Mouse (Mus musculus): ENCODE measurements around the gene Elmod3. TPM values are rescaled to one million over a fixed set of nuclear protein-coding genes. Genes with fewer than 3 reads are reported as not detected.
A peak's percentile ranks its signal among the peaks of the same experiment; 100 is the strongest.

Elmod3 gene
- polyA plus RNA-seq, 1 experiment from 2014 or later = 14.8 TPM

- Histone ChIP-seq H3K9ac (no peak overlapping the region), H3K27me3 (no peaks in the 10 kb centered on the region), H3K4me3 (no peak overlapping the region), H3K4me2 (no peak overlapping the region), H3K27ac (no peak overlapping the region), H3K9me3 (replicated peaks) (no peaks in the 10 kb centered on the region), H3K36me3 (ENCODE audit: poor library complexity, severe bottlenecking) (peaks cover 47% of the 10 kb centered on the region; the same call in 1 of the 2 replicates), H3K4me1 (no peaks in the 10 kb centered on the region)
- no peak for ATAC-seq
- WGBS = 95% methylated on average over 16 of the region's 16 CpGs
Measured at GRCm38 (mm10) chr6:72627276-72627675, 29.1 kb upstream of the Elmod3 start.

GRCm38 (mm10) chr6:72626391-72626790 lies 28.2 kb upstream of the Elmod3 start:
- H3K9ac ChIP-seq = no peak overlapping the region
- no peak overlapping the region for H3K4me2 ChIP-seq
- no peak for ATAC-seq
- no peaks in the 10 kb centered on the region for H3K27me3 ChIP-seq
- H3K4me1 ChIP-seq = no peaks in the 10 kb centered on the region
- no peaks in the 10 kb centered on the region for H3K9me3 ChIP-seq (replicated peaks)
- H3K4me3 ChIP-seq = no peak overlapping the region
- H3K27ac ChIP-seq = no peak overlapping the region
- WGBS = 92% methylated on average over 7 of the region's 7 CpGs
- H3K36me3 ChIP-seq (ENCODE audit: poor library complexity, severe bottlenecking) = peaks cover 38% of the 10 kb centered on the region; the same call in 1 of the 2 replicates

- no peaks in the 10 kb centered on the region for H3K9me3 ChIP-seq (replicated peaks)
- H3K4me1 ChIP-seq = no peaks in the 10 kb centered on the region
- 91% methylated on average over 8 of the region's 8 CpGs for WGBS
- ATAC-seq = no peak
- no peak overlapping the region for H3K4me3 ChIP-seq
- H3K9ac ChIP-seq = no peak overlapping the region
- no peak overlapping the region for H3K4me2 ChIP-seq
- H3K27me3 ChIP-seq = no peaks in the 10 kb centered on the region
- no peak overlapping the region for H3K27ac ChIP-seq
- H3K36me3 ChIP-seq (ENCODE audit: poor library complexity, severe bottlenecking) = peaks cover 17% of the 10 kb centered on the region; the same call in 1 of the 2 replicates
Measured at GRCm38 (mm10) chr6:72623661-72624402, 25.6 kb upstream of the Elmod3 start.

GRCm38 (mm10) chr6:72622917-72623316 lies 24.7 kb upstream of the Elmod3 start:
- H3K9ac ChIP-seq = no peak overlapping the region
- no peaks in the 10 kb centered on the region for H3K4me1 ChIP-seq
- no peak for ATAC-seq
- no peak overlapping the region for H3K4me2 ChIP-seq
- peaks cover 14% of the 10 kb centered on the region; the same call in 1 of the 2 replicates for H3K36me3 ChIP-seq (ENCODE audit: poor library complexity, severe bottlenecking)
- WGBS = 36% methylated on average over 3 of the region's 3 CpGs
- no peaks in the 10 kb centered on the region for H3K27me3 ChIP-seq
- no peak overlapping the region for H3K27ac ChIP-seq
- H3K4me3 ChIP-seq = no peak overlapping the region
- H3K9me3 ChIP-seq (replicated peaks) = no peaks in the 10 kb centered on the region

GRCm38 (mm10) chr6:72620920-72621319 lies 22.7 kb upstream of the Elmod3 start:
- ATAC-seq = no peak
- Histone ChIP-seq H3K27ac (no peak overlapping the region), H3K4me3 (no peak overlapping the region), H3K9ac (no peak overlapping the region), H3K9me3 (replicated peaks) (no peaks in the 10 kb centered on the region), H3K27me3 (no peaks in the 10 kb centered on the region), H3K36me3 (ENCODE audit: poor library complexity, severe bottlenecking) (no peaks in the 10 kb centered on the region), H3K4me1 (peaks cover 9% of the 10 kb centered on the region), H3K4me2 (no peak overlapping the region)
- WGBS = 84% methylated on average over 5 of the region's 5 CpGs

- no peak overlapping the region for H3K4me3 ChIP-seq
- 65% methylated on average over 12 of the region's 12 CpGs for WGBS
- H3K4me2 ChIP-seq = no peak overlapping the region
- no peak overlapping the region for H3K27ac ChIP-seq
- H3K4me1 ChIP-seq = peaks cover 19% of the 10 kb centered on the region
- no peak overlapping the region for H3K9ac ChIP-seq
- H3K9me3 ChIP-seq (replicated peaks) = no peaks in the 10 kb centered on the region
- H3K36me3 ChIP-seq (ENCODE audit: poor library complexity, severe bottlenecking) = no peaks in the 10 kb centered on the region
- no peak for ATAC-seq
- no peaks in the 10 kb centered on the region for H3K27me3 ChIP-seq
Measured at GRCm38 (mm10) chr6:72619734-72620532, 21.7 kb upstream of the Elmod3 start.

- Histone ChIP-seq H3K27me3 (no peaks in the 10 kb centered on the region), H3K4me1 (peaks cover 37% of the 10 kb centered on the region), H3K9me3 (replicated peaks) (no peaks in the 10 kb centered on the region), H3K27ac (peak within 1 kb of the TSS; percentile 95), H3K9ac (peak within 1 kb of the TSS; percentile 79), H3K4me3 (peak within 1 kb of the TSS; percentile 65), H3K36me3 (ENCODE audit: poor library complexity, severe bottlenecking) (peaks cover 17% of the 10 kb centered on the region), H3K4me2 (peak within 1 kb of the TSS; percentile 91)
- ATAC-seq = peak; percentile 99
- WGBS = 0% methylated on average over 41 of the region's 41 CpGs
Measured at GRCm38 (mm10) chr6:72616643-72617288, 18.6 kb upstream of the Elmod3 start, which contains the start of gene Tgoln1. TSS of gene Tgoln1 (minus strand) at chr6:72617000.

- ATAC-seq = no peak; the same call in 1 of the 2 replicates
- Histone ChIP-seq H3K9ac (peak overlapping the region; percentile 79), H3K4me2 (peak overlapping the region; percentile 91), H3K27ac (no peak overlapping the region), H3K9me3 (replicated peaks) (no peaks in the 10 kb centered on the region), H3K27me3 (no peaks in the 10 kb centered on the region), H3K36me3 (ENCODE audit: poor library complexity, severe bottlenecking) (peaks cover 27% of the 10 kb centered on the region), H3K4me1 (peaks cover 37% of the 10 kb centered on the region), H3K4me3 (peak overlapping the region; percentile 65)
- WGBS = 28% methylated on average over 25 of the region's 25 CpGs
Measured at GRCm38 (mm10) chr6:72615561-72616375, 17.6 kb upstream of the Elmod3 start.

- H3K9ac ChIP-seq = peak overlapping the region; percentile 79
- ATAC-seq = no peak
Measured at GRCm38 (mm10) chr6:72615151-72615550, 16.9 kb upstream of the Elmod3 start.

GRCm38 (mm10) chr6:72610261-72610660 lies 12.0 kb upstream of the Elmod3 start:
- Histone ChIP-seq H3K4me2 (no peak overlapping the region), H3K9ac (no peak overlapping the region), H3K9me3 (replicated peaks) (no peaks in the 10 kb centered on the region), H3K36me3 (ENCODE audit: poor library complexity, severe bottlenecking) (peaks cover 78% of the 10 kb centered on the region), H3K4me3 (no peak overlapping the region), H3K27me3 (no peaks in the 10 kb centered on the region), H3K4me1 (peaks cover 21% of the 10 kb centered on the region), H3K27ac (no peak overlapping the region)
- no peak for ATAC-seq
- 87% methylated on average over 4 of the region's 4 CpGs for WGBS

More at GRCm38 (mm10) chr6:72615151-72615550, 16.9 kb upstream of the Elmod3 start:
- Histone ChIP-seq H3K27me3 (no peaks in the 10 kb centered on the region), H3K36me3 (ENCODE audit: poor library complexity, severe bottlenecking) (peaks cover 33% of the 10 kb centered on the region), H3K9me3 (replicated peaks) (no peaks in the 10 kb centered on the region), H3K4me2 (peak overlapping the region; percentile 91), H3K27ac (no peak overlapping the region), H3K4me3 (peak overlapping the region; percentile 65), H3K4me1 (peaks cover 37% of the 10 kb centered on the region)
- 77% methylated on average over 2 of the region's 2 CpGs for WGBS

GRCm38 (mm10) chr6:72608662-72609184 lies 10.5 kb upstream of the Elmod3 start:
- Histone ChIP-seq H3K9ac (no peak overlapping the region), H3K4me2 (no peak overlapping the region), H3K4me3 (no peak overlapping the region), H3K36me3 (ENCODE audit: poor library complexity, severe bottlenecking) (peaks cover 87% of the 10 kb centered on the region), H3K27ac (no peak overlapping the region), H3K27me3 (no peaks in the 10 kb centered on the region), H3K9me3 (replicated peaks) (no peaks in the 10 kb centered on the region), H3K4me1 (peaks cover 6% of the 10 kb centered on the region)
- no peak for ATAC-seq
- 89% methylated on average over 4 of the region's 4 CpGs for WGBS

Measured in forebrain, embryonic 13.5 days (tissue).